Mouse (Mus musculus) megakaryocyte-erythroid progenitor cell, adult 5 weeks (primary cell): ENCODE data around the gene Speer4c. TPM values are rescaled to one million over a fixed set of nuclear protein-coding genes. Genes with fewer than 3 reads are reported as not detected.

ENCODE experiments used
- polyA plus RNA-seq: library from polyadenylated mRNA; stranded (reverse); fragments of >175 nt; gene quantifications from 2 replicates; pipeline ENCODE4 v1.2.3, GENCODE M21; 2012

The Speer4c gene
- polyA plus RNA-seq: not detected in 2 replicates

GRCm38 (mm10) chr5:15714171-15714570 is at the start of gene Speer4c:
Speer4c (minus strand) TSS chr5:15714271.

Other genes starting within 250 kb of the Speer4c start
- gene Gm21149, start 237.7 kb downstream of the Speer4c start, polyA plus RNA-seq: not detected in 2 replicates
- gene Gm21190, start 185.0 kb downstream of the Speer4c start, polyA plus RNA-seq: not detected in 2 replicates
- 0.19 TPM in 1 of 2 replicates, not detected in the other for gene Gm21083, start 136.9 kb downstream of the Speer4c start, polyA plus RNA-seq
- gene Speer4d, start 95.2 kb downstream of the Speer4c start, polyA plus RNA-seq: not detected in 2 replicates
- not detected in 2 replicates for gene 4930572O03Rik, start 57.2 kb downstream of the Speer4c start, polyA plus RNA-seq
- not detected in 2 replicates for gene Cacna2d1, start 220.4 kb upstream of the Speer4c start, polyA plus RNA-seq